Mouse (Mus musculus) myocyte (in vitro differentiated cells): ENCODE results near the gene Rarg.

ENCODE experiments used
- CEBPB ChIP-seq: IDR thresholded peaks from 2 replicates; pipeline ENCODE4 v1.6.1; 2011; ENCODE audit warnings: mild to moderate bottlenecking, moderate library complexity; ENCODE audit not compliant: poor library complexity, insufficient read depth, severe bottlenecking
- E2F4 ChIP-seq: IDR thresholded peaks from one replicate; pipeline ENCODE4 v1.6.1; 2011; ENCODE audit warnings: mild to moderate bottlenecking, control low read depth, moderate library complexity; ENCODE audit not compliant: insufficient read depth
- MAX ChIP-seq: IDR thresholded peaks from one replicate; pipeline ENCODE4 v1.6.1; 2011; ENCODE audit warnings: low read depth, mild to moderate bottlenecking, control low read depth
- MYOD1 ChIP-seq, 3 experiments: IDR thresholded peaks; one replicate each; pipeline ENCODE4 v1.6.1; 2011; ENCODE audit warnings: control low read depth in 2 of 3, low read depth in 2 of 3, mild to moderate bottlenecking in 2 of 3, moderate library complexity in 1 of 3; ENCODE audit not compliant: insufficient read length in 2 of 3, control insufficient read depth in 1 of 3
- MYOG ChIP-seq, 3 experiments: IDR thresholded peaks; one replicate each; pipeline ENCODE4 v1.6.1; 2011; ENCODE audit warnings: control low read depth in 2 of 3, low read depth in 2 of 3, mild to moderate bottlenecking in 2 of 3; ENCODE audit not compliant: insufficient read length in 2 of 3, control insufficient read depth in 1 of 3, insufficient read depth in 1 of 3
- POLR2A ChIP-seq: IDR thresholded peaks from one replicate; pipeline ENCODE4 v1.6.1; 2011; ENCODE audit warnings: low read depth, mild to moderate bottlenecking, control low read depth, moderate library complexity; ENCODE audit not compliant: insufficient read length
- POLR2AphosphoS2 ChIP-seq: IDR thresholded peaks from one replicate; pipeline ENCODE4 v1.6.1; 2011; ENCODE audit warnings: low read depth, control low read depth; ENCODE audit not compliant: insufficient read length
- REST ChIP-seq: IDR thresholded peaks from one replicate; pipeline ENCODE4 v1.6.1; 2011; ENCODE audit warnings: mild to moderate bottlenecking, control low read depth, moderate library complexity; ENCODE audit not compliant: insufficient read depth, insufficient read length
- SRF ChIP-seq: IDR thresholded peaks from one replicate; pipeline ENCODE4 v1.6.1; 2011; ENCODE audit warnings: low read depth; ENCODE audit not compliant: control insufficient read depth, insufficient read length
- TCF12 ChIP-seq: IDR thresholded peaks from one replicate; pipeline ENCODE4 v1.6.1; 2011; ENCODE audit warnings: mild to moderate bottlenecking, control low read depth; ENCODE audit not compliant: poor library complexity, insufficient read depth, severe bottlenecking
- TCF3 ChIP-seq: IDR thresholded peaks from one replicate; pipeline ENCODE4 v1.6.1; 2011; ENCODE audit warnings: low read depth, control low read depth; ENCODE audit not compliant: insufficient read length
- USF1 ChIP-seq: IDR thresholded peaks from one replicate; pipeline ENCODE4 v1.6.1; 2011; ENCODE audit warnings: low read depth, mild to moderate bottlenecking, control low read depth, moderate library complexity

DNA sequence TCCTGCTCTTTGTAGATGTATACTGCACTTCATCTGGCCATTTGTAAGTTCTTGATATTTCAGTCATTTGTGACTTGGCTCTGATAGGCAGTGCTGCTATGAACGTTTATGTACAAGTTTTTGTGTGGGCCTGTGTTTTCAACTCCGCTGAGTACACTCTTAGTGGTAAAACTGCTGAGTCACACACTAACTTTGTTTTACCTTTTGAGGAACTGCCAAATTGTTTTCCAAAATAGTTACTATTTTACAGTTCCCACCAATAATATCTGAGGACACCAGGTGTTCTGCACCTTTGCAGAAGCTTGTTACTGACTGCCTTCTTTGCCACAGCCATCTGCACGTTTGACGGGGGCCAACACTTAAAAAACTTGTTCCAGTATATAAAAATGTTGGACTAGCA lies 62.9 kb downstream of the Rarg start:
- TF ChIP-seq CEBPB, result no peak
- TF ChIP-seq POLR2A, result no peak
- TF ChIP-seq POLR2AphosphoS2, result no peak
- TF ChIP-seq E2F4, result no peak
- TF ChIP-seq TCF12, result no peak
- no peak for TF ChIP-seq MYOD1 (IDR thresholded peaks at IDR 0.05; ENCODE audit: control insufficient read depth in 1 of 3, insufficient read length in 2 of 3, low read depth in 2 of 3)
- TF ChIP-seq MAX, result no peak
- no peak for TF ChIP-seq SRF
- no peak for TF ChIP-seq MYOG (IDR thresholded peaks at IDR 0.05; ENCODE audit: control insufficient read depth in 1 of 3, insufficient read depth in 1 of 3, insufficient read length in 2 of 3, low read depth in 2 of 3)
- no peak for TF ChIP-seq REST
- TF ChIP-seq TCF3, result no peak
- TF ChIP-seq USF1, result no peak
